Mouse (Mus musculus): Measurements from ENCODE around the gene Ube2s. TPM values are rescaled to one million over a fixed set of nuclear protein-coding genes. Genes with fewer than 3 reads are reported as not detected.
"Not testable (repeated sequence)": the region's sequence is repeated elsewhere in the genome, so short reads cannot be mapped to it uniquely, and the experiment has no call there.

Ube2s gene
- polyA plus RNA-seq, 1 experiment from 2014 or later: 422 TPM

DNA sequence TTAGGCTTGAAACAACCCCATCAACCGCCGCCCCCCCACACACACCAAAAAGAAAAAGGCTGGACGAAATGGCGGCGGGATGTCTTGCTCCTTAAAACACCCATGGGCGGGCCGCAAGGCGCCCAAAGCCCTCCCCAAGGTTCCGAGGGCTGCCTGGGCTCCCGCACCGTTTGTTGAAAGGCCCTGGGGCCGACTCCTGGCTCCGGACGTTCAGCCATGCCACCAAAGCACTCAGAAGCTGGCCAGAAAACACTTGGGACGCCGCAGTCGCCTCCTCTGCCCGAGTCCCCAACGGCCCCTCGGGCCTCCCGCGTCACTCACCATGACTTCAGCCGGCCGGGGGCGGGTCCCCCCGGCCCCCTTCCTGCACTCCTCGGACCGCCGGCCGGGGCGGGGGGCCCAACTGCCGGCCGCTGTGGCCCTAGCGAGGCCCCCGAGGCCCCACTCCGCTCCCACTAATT, 518 bp downstream of the Ube2s start:
- peaks cover 8% of the 10 kb centered on the region for H3K4me1 ChIP-seq (ENCODE audit: control insufficient read depth, insufficient read depth, low read length)
- peak overlapping the region; percentile 71 for H3K4me2 ChIP-seq (ENCODE audit: low read depth)
- peak overlapping the region; percentile 99 for H3K4me3 ChIP-seq (ENCODE audit: low read depth, low read length)
- DNase-seq (ENCODE audit: low spot score) (peak; percentile 67), ATAC-seq (ENCODE audit: insufficient read depth, low FRiP score, low TSS enrichment) (no peak; the same call in 1 of the 2 replicates)
- peak overlapping the region; percentile 88 for H3K27ac ChIP-seq (ENCODE audit: low read depth, low read length)
- peaks cover 9% of the 10 kb centered on the region for H3K36me3 ChIP-seq (ENCODE audit: control insufficient read depth, insufficient read depth, low read length)
- H3K9ac ChIP-seq (ENCODE audit: low read length): peak overlapping the region; percentile 97
- no peaks in the 10 kb centered on the region for H3K27me3 ChIP-seq (ENCODE audit: control insufficient read depth, insufficient read depth, low read length)
- no peaks in the 10 kb centered on the region for H3K9me3 ChIP-seq (ENCODE audit: control insufficient read depth, low read length)
- WGBS: 1% methylated on average over 23 of the region's 36 CpGs

GRCm38 (mm10) chr7:4811131-4811530, 1.3 kb downstream of the Ube2s start:
- H3K4me3 ChIP-seq (ENCODE audit: low read depth, low read length): peak overlapping the region; percentile 99
- not testable (repeated sequence) for H3K9me3 ChIP-seq (ENCODE audit: control insufficient read depth, low read length); H3K27ac ChIP-seq (ENCODE audit: low read depth, low read length); DNase-seq (ENCODE audit: low spot score); H3K27me3 ChIP-seq (ENCODE audit: control insufficient read depth, insufficient read depth, low read length); H3K4me1 ChIP-seq (ENCODE audit: control insufficient read depth, insufficient read depth, low read length); ATAC-seq (ENCODE audit: insufficient read depth, low FRiP score, low TSS enrichment)
- H3K4me2 ChIP-seq (ENCODE audit: low read depth): peak overlapping the region; percentile 71
- 45% methylated on average over 10 of the region's 10 CpGs for WGBS
- peak overlapping the region; percentile 97 for H3K9ac ChIP-seq (ENCODE audit: low read length)
- H3K36me3 ChIP-seq (ENCODE audit: control insufficient read depth, insufficient read depth, low read length): peaks cover 13% of the 10 kb centered on the region

DNA sequence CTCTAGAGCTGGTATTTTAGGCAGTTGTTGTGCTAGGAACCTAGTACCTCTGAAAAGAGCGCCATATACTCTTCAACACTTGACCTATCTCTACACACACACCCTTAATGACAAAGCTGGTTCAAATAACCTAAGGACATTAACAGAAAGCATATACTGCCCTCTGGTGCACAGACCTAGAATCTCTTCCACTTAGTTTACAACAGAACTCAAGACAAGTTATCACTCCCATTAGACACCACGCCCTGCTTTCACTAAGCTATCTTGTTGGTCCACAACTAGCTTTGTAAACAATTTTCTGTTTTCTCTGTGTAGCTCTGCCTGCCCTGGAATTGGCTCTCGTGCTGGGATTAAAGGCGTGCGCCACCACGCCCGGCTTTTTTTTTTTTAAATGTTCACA, 5.7 kb downstream of the Ube2s start:
- WGBS: 90% methylated on average over 7 of the region's 7 CpGs
- Histone ChIP-seq H3K27me3 (ENCODE audit: control insufficient read depth, insufficient read depth, low read length) (no peaks in the 10 kb centered on the region), H3K9me3 (ENCODE audit: control insufficient read depth, low read length) (no peaks in the 10 kb centered on the region), H3K27ac (ENCODE audit: low read depth, low read length) (no peak overlapping the region), H3K4me2 (ENCODE audit: low read depth) (no peak overlapping the region), H3K4me3 (ENCODE audit: low read depth, low read length) (no peak overlapping the region), H3K4me1 (ENCODE audit: control insufficient read depth, insufficient read depth, low read length) (peaks cover 5% of the 10 kb centered on the region; the same call in 1 of the 2 replicates), H3K36me3 (ENCODE audit: control insufficient read depth, insufficient read depth, low read length) (peaks cover 13% of the 10 kb centered on the region), H3K9ac (ENCODE audit: low read length) (no peak overlapping the region)
- no peak for DNase-seq (ENCODE audit: low spot score)
- ATAC-seq (ENCODE audit: insufficient read depth, low FRiP score, low TSS enrichment): no peak

GRCm38 (mm10) chr7:4802247-4802646, 10.1 kb downstream of the Ube2s start:
- H3K9me3 ChIP-seq (ENCODE audit: control insufficient read depth, low read length): no peaks in the 10 kb centered on the region
- no peaks in the 10 kb centered on the region for H3K4me1 ChIP-seq (ENCODE audit: control insufficient read depth, insufficient read depth, low read length)
- no peak overlapping the region for H3K4me2 ChIP-seq (ENCODE audit: low read depth)
- H3K4me3 ChIP-seq (ENCODE audit: low read depth, low read length): no peak overlapping the region
- ATAC-seq (ENCODE audit: insufficient read depth, low FRiP score, low TSS enrichment) (no peak), DNase-seq (ENCODE audit: low spot score) (no peak)
- peaks cover 12% of the 10 kb centered on the region for H3K36me3 ChIP-seq (ENCODE audit: control insufficient read depth, insufficient read depth, low read length)
- no peaks in the 10 kb centered on the region for H3K27me3 ChIP-seq (ENCODE audit: control insufficient read depth, insufficient read depth, low read length)
- no peak overlapping the region for H3K27ac ChIP-seq (ENCODE audit: low read depth, low read length)
- H3K9ac ChIP-seq (ENCODE audit: low read length): no peak overlapping the region

DNA sequence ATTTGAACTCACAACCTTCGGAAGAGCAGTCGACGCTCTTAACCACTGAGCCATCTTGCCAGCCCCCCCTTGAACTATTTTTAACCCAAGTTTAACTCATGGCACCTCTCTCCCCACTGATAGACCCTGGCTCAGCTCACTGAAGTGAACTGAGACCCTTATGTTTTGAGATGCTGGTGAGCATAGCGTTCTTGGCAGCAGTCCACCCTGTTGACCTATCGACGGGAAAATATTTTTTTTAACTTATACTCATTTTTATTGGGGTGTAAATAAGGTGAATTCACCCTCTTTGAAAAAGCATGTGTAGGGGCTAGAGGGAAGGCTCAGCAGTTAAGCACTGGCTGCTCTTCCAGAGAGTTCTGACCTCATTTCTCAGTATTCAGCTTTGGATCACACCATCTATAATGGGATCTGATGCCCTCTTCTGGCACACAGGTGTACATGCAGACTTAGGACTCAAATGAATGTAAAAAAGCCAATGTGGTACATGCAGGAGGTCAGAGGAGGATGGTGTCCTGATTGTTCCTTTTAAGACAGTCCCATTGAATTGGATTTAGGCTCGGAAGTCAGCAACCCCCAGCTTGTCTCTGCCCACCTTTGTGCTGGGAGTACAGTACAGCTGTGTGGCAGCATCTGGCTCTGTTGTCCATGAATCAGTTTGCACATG, 16.5 kb downstream of the Ube2s start:
- no peaks in the 10 kb centered on the region for H3K9me3 ChIP-seq (ENCODE audit: control insufficient read depth, low read length)
- no peaks in the 10 kb centered on the region for H3K27me3 ChIP-seq (ENCODE audit: control insufficient read depth, insufficient read depth, low read length)
- H3K27ac ChIP-seq (ENCODE audit: low read depth, low read length): no peak overlapping the region
- no peak for ATAC-seq (ENCODE audit: insufficient read depth, low FRiP score, low TSS enrichment)
- H3K9ac ChIP-seq (ENCODE audit: low read length): no peak overlapping the region
- H3K4me1 ChIP-seq (ENCODE audit: control insufficient read depth, insufficient read depth, low read length): peaks cover 9% of the 10 kb centered on the region
- no peak overlapping the region for H3K4me3 ChIP-seq (ENCODE audit: low read depth, low read length)
- DNase-seq (ENCODE audit: low spot score): peak; percentile 39
- peaks cover 16% of the 10 kb centered on the region for H3K36me3 ChIP-seq (ENCODE audit: control insufficient read depth, insufficient read depth, low read length)
- WGBS: 73% methylated on average over 7 of the region's 7 CpGs
- no peak overlapping the region for H3K4me2 ChIP-seq (ENCODE audit: low read depth)

DNA sequence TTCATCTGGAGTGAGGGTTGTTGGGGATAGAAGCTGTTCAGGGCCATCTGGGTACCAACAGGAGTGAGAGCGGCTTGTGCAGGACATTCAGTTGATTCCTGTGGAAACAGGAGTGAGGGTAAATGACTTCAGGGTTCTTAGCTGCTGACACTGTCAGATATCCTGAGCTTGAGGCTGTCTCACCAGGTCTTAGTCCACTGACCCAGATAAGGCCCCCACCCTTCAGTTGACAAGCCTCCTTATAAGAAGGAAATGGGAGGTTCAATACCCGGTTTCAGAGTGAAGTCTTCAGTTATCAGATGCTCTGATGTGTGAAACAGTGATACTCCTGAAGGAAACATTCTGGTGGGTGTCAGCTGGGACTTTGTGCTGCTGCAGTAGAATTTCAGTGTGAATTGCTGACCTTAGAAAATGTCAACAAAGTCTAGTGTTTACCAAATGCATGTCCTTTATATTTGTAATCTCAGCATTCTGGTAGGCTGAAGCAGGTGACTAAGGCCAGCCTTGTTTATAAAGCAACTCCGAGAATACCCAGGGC, 17.7 kb downstream of the Ube2s start:
- no peak overlapping the region for H3K4me2 ChIP-seq (ENCODE audit: low read depth)
- 90% methylated on average over 3 of the region's 3 CpGs for WGBS

DNA sequence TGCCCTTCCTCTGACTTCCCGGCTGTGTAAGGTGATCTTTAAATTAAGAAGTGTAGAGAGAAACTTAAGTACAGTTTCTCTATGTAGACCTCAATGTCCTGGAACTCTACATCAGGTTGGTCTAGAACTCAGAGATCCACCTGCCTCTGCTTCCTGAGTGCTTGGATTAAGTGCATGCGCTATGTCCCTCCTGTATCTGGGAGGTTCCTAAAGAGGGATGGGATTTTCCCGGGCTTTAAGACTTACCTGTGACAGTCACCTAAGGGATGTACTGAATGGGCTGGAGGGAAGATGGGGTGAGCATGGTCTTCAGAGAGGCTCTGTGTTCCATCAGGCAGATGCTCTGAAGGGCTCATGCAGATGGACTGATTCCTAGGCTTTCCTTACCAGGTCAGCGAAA, 18.7 kb downstream of the Ube2s start:
- Histone ChIP-seq H3K36me3 (ENCODE audit: control insufficient read depth, insufficient read depth, low read length) (peaks cover 16% of the 10 kb centered on the region), H3K4me3 (ENCODE audit: low read depth, low read length) (peak overlapping the region; percentile 89), H3K4me1 (ENCODE audit: control insufficient read depth, insufficient read depth, low read length) (peaks cover 11% of the 10 kb centered on the region), H3K4me2 (ENCODE audit: low read depth) (peak overlapping the region; percentile 82), H3K9me3 (ENCODE audit: control insufficient read depth, low read length) (no peaks in the 10 kb centered on the region), H3K27ac (ENCODE audit: low read depth, low read length) (no peak overlapping the region; the same call in 1 of the 2 replicates), H3K27me3 (ENCODE audit: control insufficient read depth, insufficient read depth, low read length) (0 out of 2 replicates have a peak, but pooled peaks cover 7% of the 10 kb centered on the region), H3K9ac (ENCODE audit: low read length) (peak overlapping the region; percentile 86)
- no peak for DNase-seq (ENCODE audit: low spot score)
- 41% methylated on average over 4 of the region's 4 CpGs for WGBS
- ATAC-seq (ENCODE audit: insufficient read depth, low FRiP score, low TSS enrichment): no peak

More for the DNA sequence above, 17.7 kb downstream of the Ube2s start:
- Histone ChIP-seq H3K4me1 (ENCODE audit: control insufficient read depth, insufficient read depth, low read length) (peaks cover 9% of the 10 kb centered on the region), H3K27me3 (ENCODE audit: control insufficient read depth, insufficient read depth, low read length) (0 out of 2 replicates have a peak, but pooled peaks cover 2% of the 10 kb centered on the region), H3K9me3 (ENCODE audit: control insufficient read depth, low read length) (no peaks in the 10 kb centered on the region), H3K36me3 (ENCODE audit: control insufficient read depth, insufficient read depth, low read length) (peaks cover 16% of the 10 kb centered on the region), H3K27ac (ENCODE audit: low read depth, low read length) (no peak overlapping the region), H3K9ac (ENCODE audit: low read length) (no peak overlapping the region), H3K4me3 (ENCODE audit: low read depth, low read length) (0 out of 2 replicates have a peak overlapping the region, but pooled peaks have one; percentile 8)
- no peak for ATAC-seq (ENCODE audit: insufficient read depth, low FRiP score, low TSS enrichment)
- DNase-seq (ENCODE audit: low spot score): no peak

DNA sequence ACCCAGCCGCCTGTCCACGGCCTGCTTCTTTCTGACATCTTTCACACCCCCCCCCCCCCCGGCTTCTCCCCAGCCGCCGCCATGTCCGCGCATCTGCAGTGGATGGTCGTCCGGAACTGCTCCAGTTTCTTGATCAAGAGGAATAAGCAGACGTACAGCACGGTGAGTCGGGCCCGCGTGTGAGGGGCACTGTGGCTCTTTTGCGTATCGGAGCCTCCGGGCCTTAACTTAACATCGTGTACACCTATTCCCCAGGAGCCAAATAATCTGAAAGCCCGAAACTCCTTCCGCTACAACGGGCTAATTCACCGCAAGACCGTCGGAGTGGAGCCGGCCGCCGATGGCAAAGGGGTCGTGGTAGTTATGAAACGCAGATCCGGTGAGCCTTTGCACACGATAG, 19.1 kb downstream of the Ube2s start:
- not testable (repeated sequence) for H3K9me3 ChIP-seq (ENCODE audit: control insufficient read depth, low read length); ATAC-seq (ENCODE audit: insufficient read depth, low FRiP score, low TSS enrichment); DNase-seq (ENCODE audit: low spot score); H3K27me3 ChIP-seq (ENCODE audit: control insufficient read depth, insufficient read depth, low read length)
- peak overlapping the region; percentile 89 for H3K4me3 ChIP-seq (ENCODE audit: low read depth, low read length)
- peaks cover 11% of the 10 kb centered on the region for H3K4me1 ChIP-seq (ENCODE audit: control insufficient read depth, insufficient read depth, low read length)
- H3K27ac ChIP-seq (ENCODE audit: low read depth, low read length): peak overlapping the region; percentile 75
- H3K9ac ChIP-seq (ENCODE audit: low read length): peak overlapping the region; percentile 86
- 1% methylated on average over 31 of the region's 31 CpGs for WGBS
- peak overlapping the region; percentile 82 for H3K4me2 ChIP-seq (ENCODE audit: low read depth)
- peaks cover 16% of the 10 kb centered on the region for H3K36me3 ChIP-seq (ENCODE audit: control insufficient read depth, insufficient read depth, low read length)

Measured in neural tube, embryonic 11.5 days (tissue).